Mouse (Mus musculus) testis, postnatal 10 days (tissue): ENCODE results near the gene Tec.

Experiments
- DNase-seq: peaks from one replicate; pipeline ENCODE4 v3.0.0; 2021; ENCODE audit warnings: low spot score

Gene Tec

GRCm38 (mm10) chr5:72783123-72783522, 85.2 kb downstream of the Tec start:
- no peak for DNase-seq

GRCm38 (mm10) chr5:72781776-72782175, 86.5 kb downstream of the Tec start:
- no peak for DNase-seq

GRCm38 (mm10) chr5:72776595-72776994, 91.7 kb downstream of the Tec start:
- no peak for DNase-seq

- no peak for DNase-seq
Observed at GRCm38 (mm10) chr5:72776127-72776526, 92.2 kb downstream of the Tec start.

GRCm38 (mm10) chr5:72769841-72770240, 98.4 kb downstream of the Tec start:
- no peak for DNase-seq

GRCm38 (mm10) chr5:72763546-72763945, 104.7 kb downstream of the Tec start:
- DNase-seq, result no peak

- DNase-seq, result no peak
Observed at GRCm38 (mm10) chr5:72763025-72763424, 105.3 kb downstream of the Tec start.

GRCm38 (mm10) chr5:72761758-72762157, 106.5 kb downstream of the Tec start:
- DNase-seq, result no peak

GRCm38 (mm10) chr5:72761237-72761636, 107.0 kb downstream of the Tec start:
- no peak for DNase-seq

GRCm38 (mm10) chr5:72758925-72759924, 109.1 kb downstream of the Tec start:
- no peak for DNase-seq

- DNase-seq, result no peak
Observed at GRCm38 (mm10) chr5:72757155-72757773, 111.0 kb downstream of the Tec start.

GRCm38 (mm10) chr5:72755941-72756340, 112.3 kb downstream of the Tec start:
- DNase-seq, result no peak

- DNase-seq, result no peak
Observed at GRCm38 (mm10) chr5:72755035-72755434, 113.2 kb downstream of the Tec start.

- no peak for DNase-seq
Observed at GRCm38 (mm10) chr5:72752585-72752984, 115.7 kb downstream of the Tec start, which contains the start of gene Txk. TSS of gene Txk (minus strand) at chr5:72752777.

- DNase-seq, result no peak
Observed at GRCm38 (mm10) chr5:72751056-72751758, 117.1 kb downstream of the Tec start.

- no peak for DNase-seq
Observed at GRCm38 (mm10) chr5:72750226-72750625, 118.1 kb downstream of the Tec start.

GRCm38 (mm10) chr5:72748659-72749265, 119.5 kb downstream of the Tec start:
- DNase-seq, result no peak

- no peak for DNase-seq
Observed at GRCm38 (mm10) chr5:72747384-72747783, 120.9 kb downstream of the Tec start.

GRCm38 (mm10) chr5:72746461-72746860, 121.8 kb downstream of the Tec start:
- no peak for DNase-seq

GRCm38 (mm10) chr5:72743103-72743502, 125.2 kb downstream of the Tec start:
- DNase-seq, result no peak

GRCm38 (mm10) chr5:72736868-72737267, 131.4 kb downstream of the Tec start:
- no peak for DNase-seq

- no peak for DNase-seq
Observed at GRCm38 (mm10) chr5:72736437-72736836, 131.8 kb downstream of the Tec start.
